Mouse (Mus musculus) heart, adult 11 months (tissue): ENCODE data around the gene Cela3b.

Experiments
- DNase-seq: peaks from one replicate; pipeline ENCODE4 v3.0.0; 2022

Gene Cela3b

GRCm38 (mm10) chr4:137430502-137430901 lies at the start of gene Cela3b:
TSS of gene Cela3b (minus strand) at chr4:137430540.
- peak; percentile 85 for DNase-seq

GRCm38 (mm10) chr4:137479757-137480156 lies 49.4 kb upstream of the Cela3b start:
- peak; percentile 94 for DNase-seq

GRCm38 (mm10) chr4:137478306-137478705 lies 48.0 kb upstream of the Cela3b start:
- DNase-seq, result peak; percentile 99

- peak; percentile 93 for DNase-seq
These were observed 47.3 kb upstream of the Cela3b start for GRCm38 (mm10) chr4:137477611-137478010.

GRCm38 (mm10) chr4:137476761-137477237 lies 46.5 kb upstream of the Cela3b start:
- DNase-seq, result peak; percentile 99

GRCm38 (mm10) chr4:137476065-137476760 lies 45.9 kb upstream of the Cela3b start:
- DNase-seq, result peak; percentile 100

GRCm38 (mm10) chr4:137475271-137476050 lies 45.1 kb upstream of the Cela3b start:
- peak; percentile 93 for DNase-seq

GRCm38 (mm10) chr4:137474694-137475093 lies 44.4 kb upstream of the Cela3b start:
- peak; percentile 92 for DNase-seq

GRCm38 (mm10) chr4:137473701-137474388 lies 43.5 kb upstream of the Cela3b start:
- DNase-seq, result peak; percentile 98

- peak; percentile 93 for DNase-seq
These were observed 42.9 kb upstream of the Cela3b start for GRCm38 (mm10) chr4:137473240-137473639.

- peak; percentile 94 for DNase-seq
These were observed 41.0 kb upstream of the Cela3b start for GRCm38 (mm10) chr4:137471326-137471725.

- peak; percentile 95 for DNase-seq
These were observed 40.5 kb upstream of the Cela3b start for GRCm38 (mm10) chr4:137470701-137471317.

GRCm38 (mm10) chr4:137469845-137470692 lies 39.7 kb upstream of the Cela3b start:
- peak; percentile 95 for DNase-seq

GRCm38 (mm10) chr4:137469081-137469844 lies 38.9 kb upstream of the Cela3b start:
- DNase-seq, result peak; percentile 95

GRCm38 (mm10) chr4:137468260-137469080 lies 38.1 kb upstream of the Cela3b start, which contains the start of gene Hspg2:
TSS of gene Hspg2 (plus strand) at chr4:137468769.
- DNase-seq, result peak; percentile 99

- peak; percentile 93 for DNase-seq
These were observed 37.2 kb upstream of the Cela3b start for GRCm38 (mm10) chr4:137467525-137467924.

GRCm38 (mm10) chr4:137466991-137467390 lies 36.7 kb upstream of the Cela3b start:
- peak; percentile 96 for DNase-seq

GRCm38 (mm10) chr4:137465125-137465787 lies 34.9 kb upstream of the Cela3b start:
- DNase-seq, result peak; percentile 98

GRCm38 (mm10) chr4:137461981-137462690 lies 31.8 kb upstream of the Cela3b start:
- DNase-seq, result no peak
